Mouse (Mus musculus): Measurements from ENCODE around the gene Esyt2. TPM values are rescaled to one million over a fixed set of nuclear protein-coding genes. Genes with fewer than 3 reads are reported as not detected.

Esyt2 gene
- polyA plus RNA-seq (2014; fragmentation: Nextera tagmentation; extraction: Ambion mirVana), result 20.9 and 21.1 TPM in 2 replicates

GRCm38 (mm10) chr12:116280653-116281364, at the start of gene Esyt2:
TSS of gene Esyt2 (plus strand) at chr12:116281196.
- H3K27me3 ChIP-seq (replicated peaks; ENCODE audit: control insufficient read depth, insufficient read depth, low read length), result no peaks in the 10 kb centered on the region
- peak within 1 kb of the TSS; percentile 98 for H3K4me3 ChIP-seq (ENCODE audit: low read depth, low read length)
- DNase-seq (ENCODE audit: low spot score), result peak; percentile 100
- peak; percentile 92 for ATAC-seq (replicated peaks; ENCODE audit: low FRiP score)
- H3K27ac ChIP-seq (ENCODE audit: low read depth, low read length), result peak within 1 kb of the TSS; percentile 97
- under 1% methylated on average over 68 of the region's 68 CpGs for WGBS
- H3K9ac ChIP-seq (ENCODE audit: low read depth, low read length), result peak within 1 kb of the TSS; percentile 93
- H3K4me1 ChIP-seq (replicated peaks; ENCODE audit: control insufficient read depth, insufficient read depth, low read length), result peaks cover 28% of the 10 kb centered on the region
- H3K36me3 ChIP-seq (ENCODE audit: control insufficient read depth, insufficient read depth, low read length), result no peaks in the 10 kb centered on the region
- no peaks in the 10 kb centered on the region for H3K9me3 ChIP-seq (ENCODE audit: control insufficient read depth, low read length)
- H3K4me2 ChIP-seq, result peak within 1 kb of the TSS; percentile 75

GRCm38 (mm10) chr12:116231612-116232011, 49.4 kb upstream of the Esyt2 start:
- Histone ChIP-seq H3K4me2 (no peak overlapping the region), H3K36me3 (ENCODE audit: control insufficient read depth, insufficient read depth, low read length) (no peaks in the 10 kb centered on the region), H3K4me1 (replicated peaks; ENCODE audit: control insufficient read depth, insufficient read depth, low read length) (no peaks in the 10 kb centered on the region), H3K27me3 (replicated peaks; ENCODE audit: control insufficient read depth, insufficient read depth, low read length) (no peaks in the 10 kb centered on the region), H3K9ac (ENCODE audit: low read depth, low read length) (no peak overlapping the region), H3K27ac (ENCODE audit: low read depth, low read length) (no peak overlapping the region), H3K9me3 (ENCODE audit: control insufficient read depth, low read length) (no peaks in the 10 kb centered on the region), H3K4me3 (ENCODE audit: low read depth, low read length) (no peak overlapping the region)
- WGBS, result 86% methylated on average over 12 of the region's 12 CpGs
- ATAC-seq (replicated peaks; ENCODE audit: low FRiP score) (no peak), DNase-seq (ENCODE audit: low spot score) (no peak)

DNA sequence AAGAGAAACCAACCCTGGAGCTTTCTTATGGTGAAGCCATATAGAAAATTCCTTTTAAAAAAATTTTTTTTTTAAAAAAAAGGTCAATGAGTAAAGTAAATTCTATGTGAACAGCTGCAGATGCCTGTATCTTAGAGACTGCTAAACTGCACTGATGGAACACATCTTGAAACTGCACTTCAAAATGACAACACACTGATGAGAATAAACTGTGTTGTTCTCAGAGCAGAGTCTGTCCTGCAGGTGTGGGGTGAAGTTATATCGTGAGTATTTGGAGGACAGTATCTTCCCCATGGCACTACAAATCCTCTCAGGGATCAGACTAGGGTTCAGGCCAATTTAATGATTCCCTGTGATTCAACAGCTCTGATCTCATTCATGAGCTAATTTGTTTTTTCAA, 48.9 kb upstream of the Esyt2 start:
- no peak overlapping the region for H3K4me3 ChIP-seq (ENCODE audit: low read depth, low read length)
- no peaks in the 10 kb centered on the region for H3K9me3 ChIP-seq (ENCODE audit: control insufficient read depth, low read length)
- DNase-seq (ENCODE audit: low spot score), result no peak
- H3K4me1 ChIP-seq (replicated peaks; ENCODE audit: control insufficient read depth, insufficient read depth, low read length), result no peaks in the 10 kb centered on the region
- no peak overlapping the region for H3K4me2 ChIP-seq
- no peaks in the 10 kb centered on the region for H3K27me3 ChIP-seq (replicated peaks; ENCODE audit: control insufficient read depth, insufficient read depth, low read length)
- 84% methylated on average over 1 of the region's 1 CpGs for WGBS
- no peak overlapping the region for H3K9ac ChIP-seq (ENCODE audit: low read depth, low read length)
- no peak overlapping the region for H3K27ac ChIP-seq (ENCODE audit: low read depth, low read length)
- H3K36me3 ChIP-seq (ENCODE audit: control insufficient read depth, insufficient read depth, low read length), result no peaks in the 10 kb centered on the region
- no peak for ATAC-seq (replicated peaks; ENCODE audit: low FRiP score)

DNA sequence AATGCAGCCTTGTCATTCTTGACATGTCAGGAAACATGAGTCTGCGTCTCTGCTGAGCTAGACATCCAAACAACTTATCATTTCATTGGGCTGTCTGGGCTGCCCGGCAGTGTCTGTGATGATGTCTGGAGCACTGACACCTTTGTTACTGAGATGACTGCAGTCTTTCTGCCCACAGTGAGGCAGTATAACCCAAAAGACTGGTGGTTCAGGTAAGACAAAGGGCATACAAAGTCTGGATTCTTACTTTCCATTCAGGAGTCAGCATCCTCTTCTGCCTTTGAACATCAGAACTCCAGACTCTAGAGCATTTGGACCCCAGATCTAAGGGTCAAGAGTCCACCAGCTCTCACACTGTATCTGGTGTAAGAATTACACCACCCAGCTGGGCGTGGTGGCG, 45.6 kb upstream of the Esyt2 start:
- 73% methylated on average over 4 of the region's 4 CpGs for WGBS
- Histone ChIP-seq H3K9ac (ENCODE audit: low read depth, low read length) (no peak overlapping the region), H3K4me1 (replicated peaks; ENCODE audit: control insufficient read depth, insufficient read depth, low read length) (no peaks in the 10 kb centered on the region), H3K9me3 (ENCODE audit: control insufficient read depth, low read length) (no peaks in the 10 kb centered on the region), H3K36me3 (ENCODE audit: control insufficient read depth, insufficient read depth, low read length) (no peaks in the 10 kb centered on the region), H3K27me3 (replicated peaks; ENCODE audit: control insufficient read depth, insufficient read depth, low read length) (no peaks in the 10 kb centered on the region), H3K4me2 (no peak overlapping the region), H3K27ac (ENCODE audit: low read depth, low read length) (no peak overlapping the region), H3K4me3 (ENCODE audit: low read depth, low read length) (no peak overlapping the region)
- peak; percentile 47; the same call in 1 of the 2 replicates for ATAC-seq (replicated peaks; ENCODE audit: low FRiP score)
- DNase-seq (ENCODE audit: low spot score), result no peak

DNA sequence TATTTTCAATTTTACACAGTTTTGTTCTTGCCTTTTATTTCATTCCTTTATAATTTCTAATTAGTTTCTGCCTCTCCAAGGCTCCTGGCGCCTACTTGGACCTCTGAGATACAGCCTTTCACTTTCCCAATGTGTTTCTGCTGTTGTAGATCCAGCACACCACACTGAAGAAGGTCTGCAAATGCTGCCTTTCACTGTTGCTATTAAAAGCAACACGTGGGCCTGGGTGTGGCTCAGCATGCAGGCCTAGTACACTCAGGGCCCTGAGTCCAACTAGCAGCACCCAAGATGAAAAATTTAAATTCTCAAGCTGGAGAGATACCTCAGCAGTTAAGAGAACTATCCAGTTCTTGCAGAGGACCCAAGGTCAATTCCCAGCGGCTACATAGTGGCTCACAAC, 44.3 kb upstream of the Esyt2 start:
- Histone ChIP-seq H3K4me3 (ENCODE audit: low read depth, low read length) (no peak overlapping the region), H3K4me2 (no peak overlapping the region), H3K27ac (ENCODE audit: low read depth, low read length) (no peak overlapping the region), H3K27me3 (replicated peaks; ENCODE audit: control insufficient read depth, insufficient read depth, low read length) (no peaks in the 10 kb centered on the region), H3K4me1 (replicated peaks; ENCODE audit: control insufficient read depth, insufficient read depth, low read length) (no peaks in the 10 kb centered on the region), H3K36me3 (ENCODE audit: control insufficient read depth, insufficient read depth, low read length) (no peaks in the 10 kb centered on the region), H3K9me3 (ENCODE audit: control insufficient read depth, low read length) (no peaks in the 10 kb centered on the region), H3K9ac (ENCODE audit: low read depth, low read length) (no peak overlapping the region)
- no peak for ATAC-seq (replicated peaks; ENCODE audit: low FRiP score)
- no peak for DNase-seq (ENCODE audit: low spot score)
- 76% methylated on average over 3 of the region's 3 CpGs for WGBS

DNA sequence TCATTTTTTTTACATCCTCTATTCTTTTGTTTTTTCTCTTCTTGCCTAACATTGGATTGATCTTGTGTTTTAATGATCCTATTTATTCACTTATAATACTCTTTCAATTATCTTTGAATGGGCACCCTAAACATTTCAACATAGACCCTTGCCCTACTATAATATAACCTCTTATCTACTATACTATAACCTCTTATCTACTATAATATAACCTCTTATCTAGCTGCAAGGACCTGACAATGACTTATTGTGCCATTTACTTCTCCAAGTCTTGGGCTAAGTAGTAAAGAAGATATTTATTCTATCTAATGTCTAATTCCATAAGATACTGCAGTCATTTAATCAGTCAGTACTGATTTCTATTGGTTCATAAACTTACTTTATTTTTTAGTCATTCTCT, 42.6 kb upstream of the Esyt2 start:
- Histone ChIP-seq H3K27me3 (replicated peaks; ENCODE audit: control insufficient read depth, insufficient read depth, low read length) (no peaks in the 10 kb centered on the region), H3K9me3 (ENCODE audit: control insufficient read depth, low read length) (no peaks in the 10 kb centered on the region), H3K36me3 (ENCODE audit: control insufficient read depth, insufficient read depth, low read length) (no peaks in the 10 kb centered on the region), H3K27ac (ENCODE audit: low read depth, low read length) (no peak overlapping the region), H3K9ac (ENCODE audit: low read depth, low read length) (no peak overlapping the region), H3K4me2 (no peak overlapping the region), H3K4me1 (replicated peaks; ENCODE audit: control insufficient read depth, insufficient read depth, low read length) (no peaks in the 10 kb centered on the region), H3K4me3 (ENCODE audit: low read depth, low read length) (no peak overlapping the region)
- ATAC-seq (replicated peaks; ENCODE audit: low FRiP score), result no peak
- DNase-seq (ENCODE audit: low spot score), result no peak

DNA sequence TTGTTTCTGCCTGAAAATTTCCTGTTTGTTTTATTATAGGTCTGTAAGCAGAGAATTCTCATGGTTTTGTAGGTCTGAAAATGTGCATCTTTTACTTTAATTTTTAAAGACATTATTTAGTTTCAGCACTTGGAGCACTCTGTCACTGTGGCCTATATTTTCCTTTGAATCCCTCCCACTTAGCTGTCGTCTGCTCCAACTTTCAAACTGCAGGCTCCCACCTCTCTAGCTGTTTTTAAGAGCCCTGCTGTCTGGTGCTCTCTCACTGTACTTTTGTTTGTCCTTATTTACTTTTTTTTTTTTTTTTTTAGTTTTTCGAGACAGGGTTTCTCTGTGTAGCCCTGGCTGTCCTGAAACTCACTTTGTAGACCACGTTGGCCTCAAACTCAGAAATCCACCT, 42.2 kb upstream of the Esyt2 start:
- Histone ChIP-seq H3K27me3 (replicated peaks; ENCODE audit: control insufficient read depth, insufficient read depth, low read length) (no peaks in the 10 kb centered on the region), H3K9me3 (ENCODE audit: control insufficient read depth, low read length) (no peaks in the 10 kb centered on the region), H3K4me2 (no peak overlapping the region), H3K4me3 (ENCODE audit: low read depth, low read length) (no peak overlapping the region), H3K36me3 (ENCODE audit: control insufficient read depth, insufficient read depth, low read length) (no peaks in the 10 kb centered on the region), H3K4me1 (replicated peaks; ENCODE audit: control insufficient read depth, insufficient read depth, low read length) (no peaks in the 10 kb centered on the region), H3K9ac (ENCODE audit: low read depth, low read length) (no peak overlapping the region), H3K27ac (ENCODE audit: low read depth, low read length) (no peak overlapping the region)
- no peak for DNase-seq (ENCODE audit: low spot score)
- 70% methylated on average over 3 of the region's 3 CpGs for WGBS
- no peak for ATAC-seq (replicated peaks; ENCODE audit: low FRiP score)

DNA sequence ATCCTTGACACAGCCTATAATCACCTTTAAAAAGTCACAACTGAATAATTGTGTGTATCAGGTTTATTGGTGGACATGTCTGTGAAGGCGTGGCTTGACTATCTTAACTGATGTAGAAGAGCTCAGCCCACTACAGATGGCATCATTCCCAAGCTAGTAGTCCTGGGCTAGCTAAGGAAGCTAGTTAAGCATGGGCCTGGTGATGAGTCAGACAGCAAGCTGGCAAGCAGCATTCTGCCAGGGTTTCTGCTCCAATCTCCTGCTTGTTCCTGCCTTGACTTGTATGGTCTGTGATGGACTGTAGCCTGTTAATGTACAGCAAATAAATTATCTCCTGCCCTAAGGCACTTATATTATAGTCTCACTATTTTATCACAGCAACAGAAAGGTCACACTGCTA, 36.4 kb upstream of the Esyt2 start:
- no peaks in the 10 kb centered on the region for H3K9me3 ChIP-seq (ENCODE audit: control insufficient read depth, low read length)
- DNase-seq (ENCODE audit: low spot score) (no peak), ATAC-seq (replicated peaks; ENCODE audit: low FRiP score) (no peak)
- peaks cover 2% of the 10 kb centered on the region; the same call in 1 of the 2 replicates for H3K36me3 ChIP-seq (ENCODE audit: control insufficient read depth, insufficient read depth, low read length)
- H3K27ac ChIP-seq (ENCODE audit: low read depth, low read length), result no peak overlapping the region
- no peak overlapping the region for H3K9ac ChIP-seq (ENCODE audit: low read depth, low read length)
- H3K4me1 ChIP-seq (replicated peaks; ENCODE audit: control insufficient read depth, insufficient read depth, low read length), result no peaks in the 10 kb centered on the region
- no peak overlapping the region for H3K4me3 ChIP-seq (ENCODE audit: low read depth, low read length)
- no peaks in the 10 kb centered on the region for H3K27me3 ChIP-seq (replicated peaks; ENCODE audit: control insufficient read depth, insufficient read depth, low read length)
- 64% methylated on average over 1 of the region's 1 CpGs for WGBS
- H3K4me2 ChIP-seq, result no peak overlapping the region

GRCm38 (mm10) chr12:116254652-116255051, 26.3 kb upstream of the Esyt2 start:
- Histone ChIP-seq H3K4me3 (ENCODE audit: low read depth, low read length) (no peak overlapping the region), H3K27me3 (replicated peaks; ENCODE audit: control insufficient read depth, insufficient read depth, low read length) (no peaks in the 10 kb centered on the region), H3K4me2 (no peak overlapping the region), H3K9me3 (ENCODE audit: control insufficient read depth, low read length) (no peaks in the 10 kb centered on the region), H3K27ac (ENCODE audit: low read depth, low read length) (no peak overlapping the region), H3K9ac (ENCODE audit: low read depth, low read length) (no peak overlapping the region), H3K36me3 (ENCODE audit: control insufficient read depth, insufficient read depth, low read length) (no peaks in the 10 kb centered on the region), H3K4me1 (replicated peaks; ENCODE audit: control insufficient read depth, insufficient read depth, low read length) (peaks cover 4% of the 10 kb centered on the region)
- 35% methylated on average over 8 of the region's 8 CpGs for WGBS
- DNase-seq (ENCODE audit: low spot score) (no peak), ATAC-seq (replicated peaks; ENCODE audit: low FRiP score) (peak; percentile 54; the same call in 1 of the 2 replicates)
